19 mouse cellular contexts compared by ENCODE assay signal in the genomic region with DNA sequence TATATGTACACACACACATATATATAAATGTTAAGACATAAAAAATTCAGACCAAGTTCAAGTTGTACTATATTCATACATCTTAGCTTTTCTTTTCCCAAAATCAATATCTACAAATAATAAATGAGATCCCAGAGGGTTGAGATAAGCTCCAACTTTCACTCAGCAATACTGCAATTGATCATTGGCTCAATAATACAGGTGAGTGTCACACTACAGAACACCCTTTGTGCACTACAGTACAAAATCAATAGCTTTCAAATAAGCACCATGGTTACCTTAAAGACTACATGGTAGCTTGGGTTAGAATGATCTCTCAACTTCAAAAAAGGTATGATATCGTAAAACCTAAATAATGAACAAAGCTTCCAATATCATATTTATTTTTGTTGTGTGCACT.
DNase-seq lines count a peak whose midpoint lies in the region; ATAC-seq lines count a peak whose summit lies in the region.
"Had no signal": no experiment of that assay in that cellular context is flagged by ENCODE, and none has a peak within 500 bp of the region (broad histone marks: within the 10 kb centered on the region; RNA-seq: fewer than 3 reads in every experiment).

No protein-coding gene starts in this region.

- H3K36me3 ChIP-seq in midbrain, embryonic 11.5 days (ENCODE audit: control insufficient read depth, insufficient read depth, low read length) = no peaks in the 10 kb centered on the region
- no peaks in the 10 kb centered on the region for H3K36me3 ChIP-seq in midbrain, embryonic 13.5 days
- no peaks in the 10 kb centered on the region for H3K36me3 ChIP-seq in midbrain, embryonic 12.5 days
- no peaks in the 10 kb centered on the region for H3K36me3 ChIP-seq in midbrain, embryonic 16.5 days (ENCODE audit: control insufficient read depth, insufficient read depth, low read length)
- H3K36me3 ChIP-seq: G1E had no signal

- H3K27me3 ChIP-seq in midbrain, embryonic 11.5 days (ENCODE audit: control insufficient read depth, insufficient read depth, low read length) = no peaks in the 10 kb centered on the region
- H3K27me3 ChIP-seq in midbrain, embryonic 13.5 days = no peaks in the 10 kb centered on the region
- no peaks in the 10 kb centered on the region for H3K27me3 ChIP-seq in midbrain, embryonic 12.5 days
- no peaks in the 10 kb centered on the region for H3K27me3 ChIP-seq in midbrain, embryonic 16.5 days (ENCODE audit: control insufficient read depth, insufficient read depth, low read depth, low read length)
- H3K27me3 ChIP-seq: CH12.LX, Patski had no signal

- no peaks in the 10 kb centered on the region for H3K4me1 ChIP-seq in midbrain, embryonic 11.5 days (ENCODE audit: control insufficient read depth, insufficient read depth, low read length)
- H3K4me1 ChIP-seq in midbrain, embryonic 13.5 days (replicated peaks) = no peaks in the 10 kb centered on the region
- no peaks in the 10 kb centered on the region for H3K4me1 ChIP-seq in midbrain, embryonic 12.5 days
- no peaks in the 10 kb centered on the region for H3K4me1 ChIP-seq in midbrain, embryonic 16.5 days (ENCODE audit: control insufficient read depth, insufficient read depth, low read length)

- 91% methylated on average over 1 of the region's 1 CpGs for WGBS in midbrain, embryonic 11.5 days
- WGBS in midbrain, embryonic 13.5 days = 77% methylated on average over 1 of the region's 1 CpGs
- 90% methylated on average over 1 of the region's 1 CpGs for WGBS in midbrain, embryonic 12.5 days
- 86% methylated on average over 1 of the region's 1 CpGs for WGBS in midbrain, embryonic 16.5 days

- no peak for DNase-seq in midbrain, embryonic 11.5 days (ENCODE audit: low spot score, missing footprints)
- DNase-seq: adrenal gland, adult 2 months; adrenal gland, adult 8-10 months; adrenal gland, postnatal 10 days; adrenal gland, postnatal 14 days; adrenal gland, postnatal 25 days; adrenal gland, postnatal 36 days; B cell, adult 2 months; cerebellum, adult 11 months; cerebellum, adult 11-12 months; cerebellum, adult 18-20 months had no signal

- H3K4me2 ChIP-seq in midbrain, embryonic 11.5 days = no peak overlapping the region
- H3K4me2 ChIP-seq in midbrain, embryonic 13.5 days (replicated peaks) = no peak overlapping the region
- no peak overlapping the region for H3K4me2 ChIP-seq in midbrain, embryonic 12.5 days (replicated peaks)
- H3K4me2 ChIP-seq in midbrain, embryonic 16.5 days (ENCODE audit: low read length) = no peak overlapping the region

- no peak overlapping the region for H3K9ac ChIP-seq in midbrain, embryonic 11.5 days (ENCODE audit: low read length)
- no peak overlapping the region for H3K9ac ChIP-seq in midbrain, embryonic 13.5 days (replicated peaks)
- no peak overlapping the region for H3K9ac ChIP-seq in midbrain, embryonic 12.5 days (replicated peaks)
- H3K9ac ChIP-seq in midbrain, embryonic 16.5 days (ENCODE audit: low read depth, low read length) = no peak overlapping the region

- H3K27ac ChIP-seq in midbrain, embryonic 11.5 days (ENCODE audit: low read depth, low read length) = no peak overlapping the region
- H3K27ac ChIP-seq in midbrain, embryonic 13.5 days = no peak overlapping the region
- H3K27ac ChIP-seq in midbrain, embryonic 12.5 days (replicated peaks) = no peak overlapping the region
- no peak overlapping the region for H3K27ac ChIP-seq in midbrain, embryonic 16.5 days (ENCODE audit: low read length)

- H3K9me3 ChIP-seq in midbrain, embryonic 11.5 days (ENCODE audit: control insufficient read depth, low read length) = no peaks in the 10 kb centered on the region
- no peaks in the 10 kb centered on the region for H3K9me3 ChIP-seq in midbrain, embryonic 13.5 days
- no peaks in the 10 kb centered on the region for H3K9me3 ChIP-seq in midbrain, embryonic 12.5 days
- no peaks in the 10 kb centered on the region for H3K9me3 ChIP-seq in midbrain, embryonic 16.5 days (replicated peaks; ENCODE audit: control insufficient read depth, low read length, poor library complexity, severe bottlenecking)
- H3K9me3 ChIP-seq: G1E had no signal

- no peak overlapping the region for H3K4me3 ChIP-seq in midbrain, embryonic 11.5 days (ENCODE audit: low read depth, low read length)
- no peak overlapping the region for H3K4me3 ChIP-seq in midbrain, embryonic 13.5 days (replicated peaks)
- no peak overlapping the region for H3K4me3 ChIP-seq in midbrain, embryonic 12.5 days
- H3K4me3 ChIP-seq in midbrain, embryonic 16.5 days (ENCODE audit: low read depth, low read length) = no peak overlapping the region

- ATAC-seq in midbrain, embryonic 11.5 days (ENCODE audit: low FRiP score) = peak; percentile 54; the same call in 1 of the 2 replicates
- no peak for ATAC-seq in midbrain, embryonic 13.5 days
- ATAC-seq in midbrain, embryonic 12.5 days (ENCODE audit: low FRiP score, low read depth) = peak; percentile 52; the same call in 1 of the 2 replicates
- no peak for ATAC-seq in midbrain, embryonic 16.5 days
- ATAC-seq: activated CD4-positive, CD25-positive, alpha-beta regulatory T cell, adult 4 months; CD4-positive, CD25-positive, alpha-beta regulatory T cell, adult 4 months; Patski had no signal

Comparison
In these comparisons a context has a peak if more than half of its experiments do, and no peak if none do; other contexts are left out.
1. ATAC-seq: peak in midbrain, embryonic 11.5 days (single experiment) and midbrain, embryonic 12.5 days (single experiment); none in midbrain, embryonic 13.5 days (single experiment) and midbrain, embryonic 16.5 days (single experiment).